Mouse (Mus musculus): Measurements from ENCODE around the gene Lrrc3c. TPM values are rescaled to one million over a fixed set of nuclear protein-coding genes. Genes with fewer than 3 reads are reported as not detected.

The Lrrc3c gene
- total RNA-seq (2021), result not detected
- long read RNA-seq, experiment 1, result 0 reads
- long read RNA-seq, experiment 2, result 0 reads

DNA sequence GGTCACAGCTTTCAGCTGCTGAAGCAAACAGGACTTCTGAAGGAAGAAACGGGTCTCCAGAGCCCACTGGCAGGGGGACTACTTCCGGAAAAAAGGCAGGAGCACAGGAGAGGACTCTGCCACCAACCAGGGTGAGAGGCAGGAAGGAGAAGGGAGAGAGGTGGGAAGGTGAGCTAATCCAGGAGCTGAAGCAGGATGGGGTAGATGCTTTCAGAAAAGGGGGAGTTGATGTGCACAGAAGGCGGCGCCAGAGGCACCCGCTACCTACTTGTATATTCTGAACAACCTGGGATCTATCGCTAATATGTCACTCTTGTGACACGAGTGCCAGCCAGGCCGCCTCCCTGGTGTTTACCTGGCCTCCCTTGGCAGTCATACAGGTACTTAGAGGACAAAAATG, at the start of gene Lrrc3c:
Lrrc3c (plus strand) TSS at position 301 of the 400 bp plus-strand sequence.
- DNase-seq, result no peak

DNA sequence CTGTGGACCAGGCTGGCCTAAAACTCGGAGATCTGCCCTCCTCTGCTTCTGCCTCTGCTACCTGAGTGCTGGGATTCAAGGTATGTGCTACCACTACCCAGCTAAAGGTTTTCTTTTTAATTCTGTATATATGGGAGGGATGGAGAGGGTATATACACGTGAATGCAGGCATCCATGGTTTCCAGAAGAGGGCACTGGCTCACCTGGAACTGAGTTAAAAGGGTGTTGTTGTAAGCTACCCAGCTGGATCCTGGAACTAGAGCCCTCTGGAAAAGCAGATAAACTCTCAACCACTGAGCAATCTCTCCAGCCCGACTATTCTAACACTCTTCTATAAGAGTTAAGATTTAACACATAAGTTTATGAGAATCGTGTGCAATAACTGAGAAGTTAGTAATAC, 48.7 kb upstream of the Lrrc3c start:
- DNase-seq, result no peak

DNA sequence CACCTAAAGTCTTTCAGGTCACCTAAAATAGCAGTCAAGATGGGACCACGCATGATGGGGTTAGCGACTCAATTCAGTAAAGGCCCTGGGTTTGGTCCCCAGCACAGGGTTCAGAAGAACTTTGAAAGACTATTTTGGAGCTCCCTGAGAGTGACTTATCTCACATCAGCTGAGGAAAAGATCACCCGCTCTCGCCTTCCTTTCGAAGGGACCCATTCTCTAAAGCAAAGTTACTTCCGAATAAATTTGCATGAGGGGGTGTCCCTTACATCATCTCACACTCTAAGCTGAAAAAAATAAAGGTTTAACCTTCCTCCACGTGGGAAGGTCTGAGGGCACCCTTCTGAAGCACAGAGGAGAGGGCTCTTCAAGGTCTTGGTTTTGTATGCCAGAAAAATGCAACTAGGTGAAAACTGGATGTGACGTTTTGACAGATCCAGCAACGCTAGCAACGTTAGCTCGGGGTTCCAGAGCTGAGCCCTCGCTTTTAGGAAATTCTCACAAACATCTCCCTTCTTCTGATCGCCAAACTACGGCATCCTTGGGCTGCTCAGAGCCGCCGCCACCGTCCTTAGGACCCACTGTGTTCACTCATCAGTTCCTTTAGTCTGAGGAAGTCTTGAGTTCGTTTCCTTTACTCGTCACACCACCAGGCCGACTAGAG, 47.6 kb upstream of the Lrrc3c start:
- DNase-seq, result no peak

DNA sequence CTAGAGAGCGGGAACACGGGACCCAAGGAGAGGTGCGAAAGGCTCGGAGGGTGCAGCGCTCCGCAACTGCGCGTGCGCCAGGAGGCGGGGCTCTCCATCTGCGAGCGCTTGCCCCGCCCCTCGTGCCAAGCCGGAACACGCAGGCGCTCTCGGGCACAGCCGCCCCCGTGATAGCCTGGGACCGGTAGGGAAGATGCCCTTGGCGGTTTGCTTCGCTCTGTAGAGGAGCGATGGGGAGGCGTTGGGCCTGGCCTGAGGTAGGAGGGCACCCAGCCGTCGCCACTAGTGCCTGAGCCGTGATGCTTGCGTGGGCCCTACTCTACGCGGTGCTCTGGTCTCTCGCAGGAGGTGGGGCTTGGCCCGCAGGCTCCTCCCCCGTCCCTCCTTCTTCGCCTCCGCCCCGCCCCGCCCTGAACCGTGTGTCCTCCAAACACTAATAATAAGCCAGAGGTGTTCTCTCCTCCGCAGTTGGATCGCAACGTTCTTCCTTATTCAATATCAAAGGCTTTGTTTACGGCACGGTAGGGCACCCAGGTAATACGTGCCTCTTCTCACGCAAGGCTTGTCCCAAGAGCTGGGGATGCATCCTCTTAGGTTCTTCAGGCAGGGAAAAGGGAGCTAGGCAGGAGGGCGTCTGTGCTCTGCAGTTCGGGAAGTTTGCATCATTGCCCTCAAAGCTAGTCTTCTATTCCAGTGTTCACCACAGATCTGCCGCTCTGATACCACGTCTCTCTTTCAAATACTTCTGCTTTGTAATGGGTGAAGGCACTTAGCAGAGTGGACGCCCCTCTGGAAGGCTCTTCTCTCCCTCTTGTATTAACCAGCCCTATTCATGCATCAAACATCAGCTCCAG, 46.9 kb upstream of the Lrrc3c start, which contains the start of gene Zpbp2:
Zpbp2 (plus strand) TSS at position 123 of the 854 bp plus-strand sequence.
- peak; percentile 94 for DNase-seq

DNA sequence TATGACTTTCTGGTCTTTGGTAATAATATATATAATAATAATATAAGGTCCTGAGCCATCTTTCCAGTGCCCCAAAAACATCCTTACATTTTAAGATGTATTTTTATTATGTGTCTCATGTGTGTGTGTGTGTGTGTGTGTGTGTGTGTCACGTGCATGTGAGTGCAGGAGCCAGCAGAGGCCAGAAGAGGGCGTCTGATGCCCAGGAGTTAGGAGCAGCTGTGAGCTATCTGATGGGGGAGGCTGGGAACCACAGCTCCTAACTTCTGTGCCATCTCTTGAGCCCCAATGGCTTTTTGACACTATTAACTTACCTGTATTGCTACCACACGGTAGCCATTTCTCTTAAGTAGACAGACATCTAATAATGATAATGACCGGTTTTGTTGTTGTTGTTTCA, 44.1 kb upstream of the Lrrc3c start:
- DNase-seq, result no peak

DNA sequence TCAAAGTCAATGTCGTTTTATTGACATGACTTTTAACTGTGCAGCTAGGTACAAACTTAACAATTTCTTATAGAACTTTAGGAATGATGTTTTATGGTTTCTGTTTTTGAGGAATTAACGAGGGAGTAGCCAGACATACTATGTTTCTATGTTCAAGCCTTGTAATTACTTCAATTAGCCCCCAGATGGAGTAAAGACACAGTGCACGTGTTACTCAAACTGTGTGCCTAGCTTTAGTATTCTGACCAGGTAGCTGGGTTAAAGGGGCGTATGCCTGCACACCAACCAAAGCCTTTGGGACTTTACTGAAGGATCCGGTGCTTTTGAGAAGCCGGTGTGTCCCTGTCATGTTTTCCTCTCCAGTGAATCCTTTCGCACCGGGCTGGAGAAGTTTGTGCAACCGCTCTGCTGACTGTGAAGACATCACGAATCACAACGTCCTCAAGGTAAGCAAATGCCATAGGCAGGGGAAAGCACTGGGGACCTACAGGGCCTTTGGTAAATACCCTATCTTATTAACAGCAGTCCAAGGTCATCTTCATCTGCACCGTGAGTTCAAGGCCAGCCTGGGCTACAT, 42.9 kb upstream of the Lrrc3c start:
- no peak for DNase-seq

DNA sequence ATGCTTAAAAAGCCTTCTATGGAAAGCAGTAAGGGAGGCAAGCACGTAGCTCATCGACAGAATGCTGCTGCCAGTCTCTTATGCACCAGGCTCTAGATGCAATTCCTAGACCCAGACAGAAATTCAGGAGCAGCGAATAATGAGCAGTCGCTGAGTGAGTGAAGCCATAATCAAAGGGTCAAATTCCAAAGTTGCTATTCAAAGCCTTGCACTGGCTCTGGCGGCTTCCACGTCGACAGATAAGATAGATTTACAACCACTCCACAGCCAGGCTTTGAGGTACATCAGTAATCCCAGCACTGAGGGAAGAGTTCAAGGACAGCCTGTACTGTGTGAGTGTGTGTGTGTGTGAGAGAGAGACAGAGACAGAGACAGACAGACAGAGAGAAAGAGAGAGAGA, 37.1 kb upstream of the Lrrc3c start:
- DNase-seq, result peak; percentile 34

DNA sequence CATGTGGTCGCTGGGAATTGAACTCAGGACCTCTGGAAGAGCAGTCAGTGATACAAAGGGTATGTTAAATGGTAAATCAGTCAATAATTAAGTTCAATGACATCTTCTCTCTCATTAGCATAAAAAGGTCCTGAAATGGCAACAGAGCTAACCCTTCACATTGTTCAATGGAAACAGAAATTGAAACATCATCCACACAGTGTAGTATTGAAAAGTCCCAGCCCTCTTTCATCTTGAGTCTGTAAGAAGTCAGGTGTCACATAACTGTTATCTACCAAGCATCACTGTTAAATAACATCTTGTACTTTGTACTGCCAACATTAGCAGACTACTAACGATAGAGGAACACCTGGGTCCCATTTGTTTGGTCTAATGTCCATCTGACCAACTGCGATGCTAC, 35.1 kb upstream of the Lrrc3c start:
- no peak for DNase-seq

DNA sequence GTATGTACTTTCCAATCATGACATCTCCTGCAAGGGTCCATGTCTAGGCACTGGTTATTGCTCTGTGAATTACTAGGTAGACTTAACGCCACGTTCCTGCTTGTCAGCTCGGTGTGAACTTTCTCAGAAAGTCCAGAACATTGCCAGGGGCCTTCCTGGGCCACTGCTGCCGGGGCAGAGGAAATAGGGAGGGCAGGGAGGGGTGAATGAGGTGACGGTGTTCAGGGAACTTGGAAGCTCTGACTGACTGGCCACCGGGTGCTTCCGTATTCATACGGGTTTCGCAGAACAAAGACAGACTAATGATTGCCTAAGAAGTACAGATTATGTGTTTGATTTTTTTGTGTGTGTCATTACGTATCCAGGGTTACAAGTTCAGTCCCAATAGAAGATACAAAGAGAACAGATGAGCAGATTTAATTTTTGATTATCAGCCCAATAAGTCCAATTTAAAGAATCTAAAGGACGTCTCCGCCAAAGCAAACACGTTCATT, 34.1 kb upstream of the Lrrc3c start:
- DNase-seq, result no peak

DNA sequence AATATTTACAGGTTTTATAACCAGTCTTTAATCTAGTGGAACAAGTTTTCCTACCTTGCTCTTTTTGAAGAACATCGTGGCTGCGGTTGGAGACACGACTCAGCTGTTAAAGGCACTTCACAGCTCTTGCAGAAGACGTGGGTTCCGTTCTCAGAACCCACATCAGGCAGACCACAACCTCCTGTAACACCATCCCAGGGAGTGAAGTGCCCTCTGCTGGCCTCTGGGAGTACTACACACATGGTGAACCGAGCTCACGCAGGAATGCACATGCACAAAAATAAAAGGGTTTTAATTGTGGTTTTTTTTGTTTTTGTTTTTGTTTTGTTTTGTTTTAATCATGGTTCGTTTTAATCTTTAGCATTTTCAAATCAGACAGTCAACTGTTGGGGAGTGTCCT, 29.8 kb upstream of the Lrrc3c start:
- no peak for DNase-seq

DNA sequence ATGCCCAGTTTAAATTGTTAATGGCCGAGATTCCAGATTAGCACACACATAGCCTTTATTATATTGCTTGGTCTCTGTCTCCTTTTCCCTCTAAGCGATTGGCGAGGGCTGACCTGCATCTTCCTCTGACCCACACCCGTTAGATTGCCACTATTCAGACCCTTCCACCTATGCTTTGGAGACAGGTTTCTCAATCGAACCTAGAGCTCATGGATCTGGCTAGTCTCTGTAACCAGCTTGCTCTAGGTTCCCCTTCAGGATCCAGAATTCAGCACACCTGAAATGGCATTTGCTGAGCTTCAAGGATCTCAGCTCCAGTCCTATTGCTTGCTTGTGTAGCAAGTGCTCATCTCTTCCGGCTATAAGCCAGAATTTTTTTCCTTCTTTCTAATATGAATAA, 28.6 kb upstream of the Lrrc3c start:
- DNase-seq, result no peak

DNA sequence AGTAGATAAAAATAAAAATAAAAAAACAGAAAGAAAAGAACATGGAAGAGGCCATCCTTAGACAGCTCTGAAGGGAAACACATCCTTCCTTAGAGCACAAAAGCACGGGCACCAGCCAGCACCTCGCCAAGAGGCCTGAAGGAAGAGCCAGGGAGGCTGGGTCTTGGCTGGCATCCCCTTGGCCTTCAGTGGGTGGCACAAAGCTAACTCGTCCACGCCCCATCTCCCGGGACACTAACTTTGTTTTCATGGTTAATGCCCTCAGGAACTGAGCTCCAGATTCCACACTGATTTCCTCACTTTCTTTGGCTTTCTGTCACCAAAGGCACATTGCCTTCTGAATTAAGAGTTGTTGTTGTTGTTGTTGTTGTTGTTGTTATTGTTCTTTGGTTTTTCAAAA, 20.3 kb upstream of the Lrrc3c start:
- DNase-seq, result peak; percentile 71

DNA sequence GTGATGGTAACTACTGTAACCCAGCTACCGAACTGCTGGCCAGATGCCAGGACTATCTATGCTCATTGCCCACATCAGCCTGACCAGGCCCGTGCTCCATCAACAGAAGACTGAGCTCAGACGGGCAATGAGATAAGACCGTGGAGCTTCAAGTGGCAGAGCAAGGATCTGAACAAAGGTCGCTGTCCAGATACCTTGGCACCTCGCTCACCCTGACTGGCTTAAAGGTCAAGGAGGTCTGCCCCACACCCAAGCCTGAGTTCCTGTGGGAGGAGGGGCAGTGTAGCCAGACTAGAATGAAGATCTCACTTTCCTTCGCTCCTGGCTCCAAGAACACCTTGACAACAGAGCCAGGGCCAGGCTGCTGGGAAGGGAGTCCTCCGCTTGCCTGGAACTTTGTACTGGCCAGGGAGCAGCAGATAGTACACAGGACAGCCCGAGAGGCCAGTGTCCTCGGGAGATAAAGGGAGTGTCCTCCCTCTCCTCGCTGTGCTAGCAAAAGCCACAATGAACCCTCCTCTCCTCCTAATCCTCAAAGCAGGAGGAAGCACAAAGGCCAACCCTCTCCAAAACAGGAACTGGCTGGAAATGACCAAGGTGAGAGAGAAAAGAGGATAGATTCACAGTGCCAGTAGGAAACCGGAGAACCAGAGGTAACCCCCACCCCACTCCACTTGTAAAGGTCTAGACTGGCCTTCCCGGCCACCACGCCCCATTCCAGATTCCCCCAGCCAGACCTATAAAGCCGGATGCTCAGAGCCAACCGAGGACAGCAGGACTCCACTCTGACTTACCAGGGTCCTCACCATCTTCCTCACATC, 17.6 kb upstream of the Lrrc3c start:
- peak; percentile 62 for DNase-seq

DNA sequence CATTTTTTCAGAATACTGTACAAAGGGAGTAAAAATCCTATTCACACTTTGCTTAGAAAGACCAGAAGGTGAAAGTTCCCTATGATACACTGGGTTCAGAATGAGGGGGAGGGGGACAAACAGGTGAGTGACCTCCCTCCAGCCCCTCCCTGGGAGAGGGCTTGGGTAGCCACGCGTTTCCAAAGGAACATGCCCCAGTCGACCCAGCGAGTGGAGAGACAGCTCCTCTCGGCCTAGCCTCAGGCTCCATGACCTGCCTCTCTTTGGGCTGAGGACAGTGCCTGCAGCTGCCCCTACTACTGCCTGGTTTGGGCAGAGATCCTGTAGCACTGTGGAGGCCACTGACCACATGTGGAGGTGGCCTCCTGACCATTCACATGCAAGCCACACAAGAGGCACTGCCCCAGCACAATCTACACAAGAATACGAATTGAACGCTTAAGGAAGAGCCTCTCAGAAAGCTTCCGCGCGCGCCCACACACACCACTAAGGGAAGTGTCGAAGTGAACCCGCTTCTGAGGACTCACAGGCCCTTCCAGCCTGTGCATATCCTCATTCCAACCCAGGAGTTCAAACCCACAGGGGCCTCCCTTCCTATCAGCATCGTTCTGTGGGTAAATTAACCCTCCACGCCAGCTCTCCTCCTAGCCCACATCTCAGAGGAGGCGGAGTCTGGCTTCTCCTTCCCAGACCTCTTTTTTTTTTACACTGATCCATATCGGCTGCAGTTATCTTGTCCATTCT, 16.6 kb upstream of the Lrrc3c start:
- no peak for DNase-seq

DNA sequence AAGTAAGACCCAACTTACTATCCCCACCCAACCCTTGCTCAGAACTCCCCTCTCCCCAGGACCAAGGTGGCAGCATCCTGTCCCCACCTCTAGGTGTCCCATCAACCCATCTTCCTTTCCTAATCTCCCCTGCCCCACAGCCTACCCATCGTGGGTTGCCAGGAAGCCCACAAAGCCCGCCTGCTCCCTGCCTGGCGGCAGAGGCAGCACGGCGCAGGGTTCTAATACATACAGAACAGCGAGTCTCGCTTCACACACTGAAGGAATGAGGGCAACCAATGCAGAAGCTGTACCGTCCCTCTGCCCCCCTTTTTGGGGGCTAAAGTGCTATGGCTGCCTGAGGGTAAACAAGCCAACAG, 16.1 kb upstream of the Lrrc3c start:
- DNase-seq, result no peak

DNA sequence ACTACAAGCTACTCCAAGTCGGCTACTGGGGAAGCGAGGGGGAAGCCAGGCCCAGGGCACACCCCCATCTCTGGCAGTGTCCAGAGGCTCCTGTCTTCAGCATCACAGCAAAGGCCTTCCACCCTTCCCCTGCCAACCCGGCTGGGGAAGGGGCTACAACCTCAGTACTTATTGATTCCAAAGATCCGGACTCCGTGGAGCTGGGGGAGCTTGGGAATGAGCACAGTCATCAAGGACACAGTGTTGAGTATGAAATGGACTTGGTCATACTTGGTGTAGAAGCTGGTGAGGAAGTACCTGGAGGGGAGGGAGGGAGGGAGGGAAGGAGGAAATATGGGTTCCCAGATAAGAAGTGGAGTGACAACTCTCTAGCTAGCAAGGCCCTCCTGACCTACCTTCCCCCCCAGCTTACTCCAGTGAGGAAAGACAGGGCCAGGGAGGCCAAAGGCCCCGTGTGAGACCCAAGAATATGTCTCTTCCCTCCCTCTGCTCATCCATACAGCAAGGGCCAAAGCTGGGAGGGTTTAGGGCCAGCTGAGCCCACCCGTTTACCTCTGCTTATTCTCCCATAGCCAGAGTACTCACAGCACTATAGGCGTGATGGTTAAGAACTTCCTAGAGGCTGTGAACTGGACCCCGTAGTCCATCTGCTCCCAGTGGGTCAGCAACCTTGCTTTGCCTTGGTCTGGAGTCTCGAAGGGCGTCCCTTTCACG, 15.4 kb upstream of the Lrrc3c start:
- DNase-seq, result no peak

DNA sequence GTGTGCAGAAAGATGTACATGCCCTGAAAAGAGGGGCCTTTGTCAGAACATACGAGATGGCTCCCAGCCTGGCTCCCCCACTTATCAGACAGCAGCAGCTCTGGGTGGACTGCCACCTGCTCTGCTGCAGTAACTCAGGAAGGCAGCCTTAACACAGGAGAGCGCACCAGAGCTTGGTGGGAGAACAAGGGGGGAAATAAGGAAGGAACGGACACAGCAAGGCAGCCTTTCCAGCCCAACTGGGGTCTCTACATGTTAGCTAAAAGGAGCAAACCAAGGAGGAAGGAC, 14.9 kb upstream of the Lrrc3c start:
- no peak for DNase-seq

DNA sequence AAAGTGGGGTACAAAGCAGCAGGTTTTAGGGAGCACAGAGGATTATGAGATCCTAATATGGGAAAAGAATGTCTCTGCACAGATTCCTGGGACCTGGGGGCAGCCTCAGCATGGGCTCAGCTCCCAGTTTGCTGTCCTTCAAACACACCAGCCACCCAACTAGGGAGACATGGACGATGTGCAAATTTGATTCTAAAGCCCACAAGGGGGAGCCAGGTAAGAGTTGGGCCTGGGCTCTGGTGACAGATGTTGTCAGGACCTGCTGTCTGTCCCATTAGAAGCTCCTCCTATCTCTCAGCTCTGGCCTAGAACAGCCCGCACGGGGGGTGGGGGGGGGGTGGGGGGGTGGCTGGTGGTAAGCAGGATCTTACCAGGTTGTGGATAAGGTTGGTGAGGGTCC, 14.5 kb upstream of the Lrrc3c start:
- no peak for DNase-seq

DNA sequence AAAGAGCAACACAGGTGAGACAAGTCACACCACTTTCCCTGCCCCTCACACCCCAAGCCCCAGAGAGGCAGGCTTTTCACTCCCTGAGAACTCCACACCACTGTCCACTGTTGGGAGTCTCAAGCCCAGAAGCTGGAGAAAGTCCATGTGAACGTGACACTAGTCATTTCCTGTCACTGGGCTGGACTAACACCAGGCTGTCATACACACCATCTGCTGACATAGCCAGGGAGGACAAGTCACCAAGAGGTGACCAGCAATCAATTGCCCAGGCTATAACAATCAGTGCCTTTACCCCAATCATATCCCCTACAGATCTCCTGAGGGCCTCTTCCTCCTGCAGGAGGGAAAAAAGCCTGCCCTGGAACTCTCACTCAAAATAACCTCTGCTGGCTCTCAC, 13.9 kb upstream of the Lrrc3c start:
- no peak for DNase-seq

DNA sequence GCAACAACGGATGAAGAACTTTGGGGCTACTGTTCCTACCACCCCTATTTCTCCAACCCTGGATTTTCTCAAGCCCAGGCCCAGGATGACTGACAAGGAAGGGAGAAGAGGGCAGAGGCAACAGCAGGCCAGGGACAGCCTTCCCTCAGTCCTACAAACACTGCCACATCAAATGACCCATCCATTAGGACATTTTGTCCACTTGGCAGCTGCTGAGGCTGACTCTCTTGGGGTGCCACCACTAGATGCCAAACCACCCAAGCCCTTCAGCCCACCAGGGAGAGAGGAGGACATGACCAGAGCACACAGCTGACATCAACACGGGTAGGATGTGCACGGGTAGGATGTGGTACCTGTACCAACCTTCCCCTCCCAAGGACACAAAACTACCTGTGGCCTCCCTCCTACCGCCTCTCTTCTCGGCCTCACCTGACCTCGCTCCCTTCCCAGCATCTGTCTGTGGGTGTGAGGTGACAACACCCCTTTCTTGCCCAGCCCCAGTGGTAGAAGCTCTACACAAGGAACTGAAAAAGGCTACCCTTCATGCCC, 13.4 kb upstream of the Lrrc3c start:
- peak; percentile 60 for DNase-seq
